14 mouse cellular contexts compared by ENCODE assay signal in the genomic region with DNA sequence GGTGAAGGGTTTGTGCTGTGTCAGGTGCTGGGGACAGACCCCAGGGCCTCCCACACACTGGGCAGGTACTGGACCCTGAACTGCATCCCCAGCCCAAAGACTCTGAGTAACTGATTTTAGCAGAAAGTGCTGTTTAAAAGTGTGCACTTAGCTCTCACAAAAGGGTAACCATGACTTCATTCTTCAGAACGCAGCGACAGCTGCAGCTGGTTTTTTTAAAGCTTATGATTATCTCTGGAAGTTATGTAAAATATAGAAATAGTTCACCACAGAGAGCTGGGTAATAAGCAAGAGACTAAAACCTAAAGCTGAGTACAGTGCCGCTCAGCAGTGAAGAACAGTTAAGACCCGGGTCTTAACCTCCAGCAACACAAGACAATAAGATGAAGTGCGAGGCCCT. TPM values are rescaled to one million over a fixed set of nuclear protein-coding genes. Genes with fewer than 3 reads are reported as not detected.
DNase-seq lines count a peak whose midpoint lies in the region; ATAC-seq and TF ChIP-seq lines count a peak whose summit lies in the region.
"Had no signal": no experiment of that assay in that cellular context is flagged by ENCODE, and none has a peak within 500 bp of the region (broad histone marks: within the 10 kb centered on the region; RNA-seq: fewer than 3 reads in every experiment).

No protein-coding gene starts in this region.

- no peak for TF ChIP-seq CTCF in left cerebral cortex, adult 2 months (IDR thresholded peaks at IDR 0.05)
- no peak for TF ChIP-seq CTCF in embryonic fibroblast, embryonic 13.5 days (IDR thresholded peaks at IDR 0.05; ENCODE audit: borderline replicate concordance, insufficient read depth, low read length)
- TF ChIP-seq CTCF in hindbrain, postnatal 0 days (IDR thresholded peaks at IDR 0.05; ENCODE audit: low read depth), result no peak

- H3K9ac ChIP-seq in heart, embryonic 12.5 days, result no peak overlapping the region
- no peak overlapping the region for H3K9ac ChIP-seq in hindbrain, postnatal 0 days (replicated peaks; ENCODE audit: low read length)

- no peaks in the 10 kb centered on the region for H3K9me3 ChIP-seq in heart, embryonic 12.5 days (replicated peaks)
- H3K9me3 ChIP-seq in hindbrain, postnatal 0 days (ENCODE audit: low read length), result no peaks in the 10 kb centered on the region

- peaks cover 38% of the 10 kb centered on the region for H3K4me1 ChIP-seq in heart, embryonic 12.5 days (replicated peaks)
- peaks cover 16% of the 10 kb centered on the region for H3K4me1 ChIP-seq in embryonic fibroblast, embryonic 13.5 days (ENCODE audit: control insufficient read depth, insufficient read depth, low read length)
- no peaks in the 10 kb centered on the region for H3K4me1 ChIP-seq in hindbrain, postnatal 0 days (ENCODE audit: insufficient read depth, low read length)

- TF ChIP-seq POLR2A in embryonic fibroblast, embryonic 13.5 days (IDR thresholded peaks at IDR 0.05; ENCODE audit: low read depth, low read length), result no peak

- intact Hi-C loops in left cerebral cortex, adult 2 months (cut with DNase I), result no loop called here

- no peak for DNase-seq in heart, adult 9 months (ENCODE audit: low spot score in 2 of 2)
- no peak for DNase-seq in left cerebral cortex, adult 2 months (ENCODE audit: extremely low spot score in 1 of 2, low spot score in 2 of 2)
- DNase-seq in left cerebral cortex, adult 18-20 months (ENCODE audit: low spot score in 2 of 2), result no peak
- peak; percentile 32 for DNase-seq in NIH3T3 (ENCODE audit: low read depth)
- no peak for DNase-seq in hindbrain, postnatal 0 days (ENCODE audit: low spot score)
- no peak for DNase-seq in cerebellum, adult 9-11 months
- DNase-seq: adrenal gland, postnatal 14 days; cerebellum, adult 18-20 months; gastrocnemius, postnatal 36 days had no signal

- 0 out of 2 replicates have a peak, but pooled peaks cover 3% of the 10 kb centered on the region for H3K36me3 ChIP-seq in heart, embryonic 12.5 days
- H3K36me3 ChIP-seq in hindbrain, postnatal 0 days (ENCODE audit: insufficient read depth, low read length), result no peaks in the 10 kb centered on the region

- 57% methylated on average over 5 of the region's 5 CpGs for WGBS in heart, embryonic 12.5 days
- WGBS in hindbrain, postnatal 0 days, result 67% methylated on average over 5 of the region's 5 CpGs

- peak overlapping the region; percentile 10 for H3K27ac ChIP-seq in heart, embryonic 12.5 days (ENCODE audit: poor library complexity, severe bottlenecking)
- peak overlapping the region; percentile 79 for H3K27ac ChIP-seq in left cerebral cortex, adult 2 months
- H3K27ac ChIP-seq in embryonic fibroblast, embryonic 13.5 days (ENCODE audit: insufficient read depth, low read length), result peak overlapping the region; percentile 9
- H3K27ac ChIP-seq in hindbrain, postnatal 0 days, result no peak overlapping the region

- H3K27me3 ChIP-seq in heart, embryonic 12.5 days (replicated peaks), result no peaks in the 10 kb centered on the region
- H3K27me3 ChIP-seq in hindbrain, postnatal 0 days (ENCODE audit: insufficient read depth, low read length), result no peaks in the 10 kb centered on the region
- H3K27me3 ChIP-seq: Patski had no signal

- no peak overlapping the region for H3K4me3 ChIP-seq in heart, embryonic 12.5 days
- H3K4me3 ChIP-seq in left cerebral cortex, adult 2 months, result no peak overlapping the region
- no peak overlapping the region for H3K4me3 ChIP-seq in embryonic fibroblast, embryonic 13.5 days (ENCODE audit: insufficient read depth, low read length)
- no peak overlapping the region for H3K4me3 ChIP-seq in hindbrain, postnatal 0 days (ENCODE audit: low read length)
- H3K4me3 ChIP-seq: erythroblast, embryonic 14.5 days had no signal

- no peak overlapping the region for H3K4me2 ChIP-seq in heart, embryonic 12.5 days
- no peak overlapping the region for H3K4me2 ChIP-seq in hindbrain, postnatal 0 days (ENCODE audit: low read depth, low read length)

- ATAC-seq in heart, embryonic 12.5 days (ENCODE audit: insufficient number of reproducible peaks, low FRiP score), result no peak
- ATAC-seq in hindbrain, postnatal 0 days, result no peak
- ATAC-seq: hindbrain, embryonic 16.5 days; Patski had no signal

RNA-seq across cellular contexts. Expression of gene Spen, which starts 37.3 kb away (rescaled TPM):
- 9.0 and 9.1 TPM in 2 replicates for polyA plus RNA-seq in heart, embryonic 12.5 days (2016; fragmentation: Nextera tagmentation; extraction: Ambion mirVana)
- 10 to 100 TPM; 68.0 to 73.2 TPM for total RNA-seq in left cerebral cortex, adult 2 months (2021)
- 10 to 100 TPM; 58.4 to 60.6 TPM for total RNA-seq in left cerebral cortex, adult 18-20 months (2021)
- polyA plus RNA-seq in embryonic fibroblast, embryonic 13.5 days (2011; ENCODE audit: insufficient read length, low read depth, missing spikeins), result 20.7 and 21.2 TPM in 2 replicates
- total RNA-seq in hindbrain, postnatal 0 days (2014; rRNA removed), result 16.9 and 17.4 TPM in 2 replicates
- 11.0 and 13.0 TPM in 2 replicates for polyA plus RNA-seq in hindbrain, postnatal 0 days (2015; fragmentation: Nextera tagmentation; extraction: Ambion mirVana)

RNA-seq across cellular contexts. Expression of gene Zbtb17, which starts 56.6 kb away (rescaled TPM):
- polyA plus RNA-seq in heart, embryonic 12.5 days (2016; fragmentation: Nextera tagmentation; extraction: Ambion mirVana), result 24.9 and 25.3 TPM in 2 replicates
- 10 to 100 TPM; 45.3 to 46.4 TPM for total RNA-seq in left cerebral cortex, adult 2 months (2021)
- 10 to 100 TPM; 38.8 to 47.7 TPM for total RNA-seq in left cerebral cortex, adult 18-20 months (2021)
- 14.4 and 15.1 TPM in 2 replicates for polyA plus RNA-seq in embryonic fibroblast, embryonic 13.5 days (2011; ENCODE audit: insufficient read length, low read depth, missing spikeins)
- total RNA-seq in hindbrain, postnatal 0 days (2014; rRNA removed), result 34.8 and 36.2 TPM in 2 replicates
- 28.2 and 28.8 TPM in 2 replicates for polyA plus RNA-seq in hindbrain, postnatal 0 days (2015; fragmentation: Nextera tagmentation; extraction: Ambion mirVana)
